ENCODE assay signal across 22 mouse cellular contexts in genomic region chr9:100558023-100558573, GRCm38 (mm10). TPM values are rescaled to one million over a fixed set of nuclear protein-coding genes. Genes with fewer than 3 reads are reported as not detected.
DNase-seq lines count a peak whose midpoint lies in the region; ATAC-seq and TF ChIP-seq lines count a peak whose summit lies in the region.
"Had no signal": no experiment of that assay in that cellular context is flagged by ENCODE, and none has a peak within 500 bp of the region (broad histone marks: within the 10 kb centered on the region; RNA-seq: fewer than 3 reads in every experiment).

No protein-coding gene starts in this region.

- H3K36me3 ChIP-seq in forebrain, embryonic 14.5 days (ENCODE audit: control insufficient read depth, insufficient read depth, low read length), result no peaks in the 10 kb centered on the region
- peaks cover 2% of the 10 kb centered on the region for H3K36me3 ChIP-seq in forebrain, embryonic 10.5 days (replicated peaks)
- no peaks in the 10 kb centered on the region for H3K36me3 ChIP-seq in forebrain, postnatal 0 days (ENCODE audit: insufficient read depth)
- H3K36me3 ChIP-seq: hindbrain, embryonic 12.5 days had no signal

- no peak for TF ChIP-seq CTCF in brain, embryonic 14.5 days (IDR thresholded peaks at IDR 0.05; ENCODE audit: borderline replicate concordance, extremely low read depth, insufficient read depth, insufficient read length)
- TF ChIP-seq CTCF in forebrain, postnatal 0 days (IDR thresholded peaks at IDR 0.05; ENCODE audit: low read depth), result no peak

- H3K27ac ChIP-seq in forebrain, embryonic 14.5 days (ENCODE audit: low read depth, low read length), result no peak overlapping the region
- H3K27ac ChIP-seq in forebrain, embryonic 10.5 days, result no peak overlapping the region
- H3K27ac ChIP-seq in forebrain, postnatal 0 days (ENCODE audit: low read depth, low read length), result no peak overlapping the region
- H3K27ac ChIP-seq: hindbrain, embryonic 12.5 days; hindbrain, embryonic 15.5 days had no signal

- H3K4me1 ChIP-seq in forebrain, embryonic 14.5 days (ENCODE audit: control insufficient read depth, insufficient read depth, low read length), result no peaks in the 10 kb centered on the region
- H3K4me1 ChIP-seq in forebrain, embryonic 10.5 days, result no peaks in the 10 kb centered on the region
- H3K4me1 ChIP-seq in forebrain, postnatal 0 days (ENCODE audit: insufficient read depth), result 0 out of 2 replicates have a peak, but pooled peaks cover 3% of the 10 kb centered on the region
- H3K4me1 ChIP-seq: hindbrain, embryonic 12.5 days; hindbrain, embryonic 15.5 days had no signal

- H3K9me3 ChIP-seq in forebrain, embryonic 14.5 days (replicated peaks; ENCODE audit: control insufficient read depth, low read length), result no peaks in the 10 kb centered on the region
- no peaks in the 10 kb centered on the region for H3K9me3 ChIP-seq in forebrain, embryonic 10.5 days
- H3K9me3 ChIP-seq in forebrain, postnatal 0 days (ENCODE audit: low read length), result no peaks in the 10 kb centered on the region
- H3K9me3 ChIP-seq: hindbrain, embryonic 12.5 days; hindbrain, embryonic 15.5 days had no signal

- no peak overlapping the region for H3K9ac ChIP-seq in forebrain, embryonic 14.5 days (ENCODE audit: low read length)
- H3K9ac ChIP-seq in forebrain, postnatal 0 days, result no peak overlapping the region
- H3K9ac ChIP-seq: hindbrain, embryonic 12.5 days; hindbrain, embryonic 15.5 days had no signal

- no peak for TF ChIP-seq POLR2A in brain, embryonic 14.5 days (IDR thresholded peaks at IDR 0.05; ENCODE audit: borderline replicate concordance, extremely low read depth, insufficient read depth, insufficient read length, poor library complexity, severe bottlenecking)

- H3K4me3 ChIP-seq in forebrain, embryonic 14.5 days (ENCODE audit: low read depth, low read length), result no peak overlapping the region
- H3K4me3 ChIP-seq in forebrain, embryonic 10.5 days, result no peak overlapping the region
- H3K4me3 ChIP-seq in forebrain, postnatal 0 days (ENCODE audit: low read depth, low read length), result no peak overlapping the region
- H3K4me3 ChIP-seq: hindbrain, embryonic 12.5 days; hindbrain, embryonic 15.5 days had no signal

- H3K27me3 ChIP-seq in forebrain, embryonic 14.5 days (replicated peaks; ENCODE audit: control insufficient read depth, insufficient read depth, low read length), result no peaks in the 10 kb centered on the region
- H3K27me3 ChIP-seq in forebrain, embryonic 10.5 days (ENCODE audit: poor library complexity, severe bottlenecking), result no peaks in the 10 kb centered on the region
- H3K27me3 ChIP-seq in forebrain, postnatal 0 days (ENCODE audit: insufficient read depth, low read length), result 0 out of 2 replicates have a peak, but pooled peaks cover 5% of the 10 kb centered on the region
- H3K27me3 ChIP-seq: hindbrain, embryonic 12.5 days; hindbrain, embryonic 15.5 days had no signal

- ATAC-seq in forebrain, embryonic 14.5 days, result peak; percentile 76
- ATAC-seq in forebrain, postnatal 0 days, result peak; percentile 67
- ATAC-seq in granulocyte monocyte progenitor cell, adult 5-6 weeks (replicated peaks; ENCODE audit: poor library complexity, severe bottlenecking), result no peak
- ATAC-seq: CD4-positive, CD25-positive, alpha-beta regulatory T cell, adult 4 months; intestine, postnatal 0 days had no signal

- H3K4me2 ChIP-seq in forebrain, embryonic 14.5 days (ENCODE audit: low read length), result no peak overlapping the region
- no peak overlapping the region for H3K4me2 ChIP-seq in forebrain, postnatal 0 days (ENCODE audit: low read depth)
- H3K4me2 ChIP-seq: heart, embryonic 11.5 days; hindbrain, embryonic 12.5 days; hindbrain, embryonic 15.5 days had no signal

- 37% methylated on average over 4 of the region's 4 CpGs for WGBS in forebrain, embryonic 14.5 days
- 83% methylated on average over 4 of the region's 4 CpGs for WGBS in forebrain, embryonic 10.5 days
- WGBS in forebrain, postnatal 0 days, result 29% methylated on average over 4 of the region's 4 CpGs

- peak; percentile 88 for DNase-seq in forebrain, embryonic 14.5 days (ENCODE audit: low spot score)
- DNase-seq in forebrain, embryonic 10.5 days (ENCODE audit: extremely low spot score, low spot score), result no peak
- peak; percentile 38 for DNase-seq in brain, adult 2 months (ENCODE audit: low read depth, low spot score)
- DNase-seq in brain, embryonic 14.5 days (ENCODE audit: low read depth), result peak; percentile 91
- DNase-seq in forebrain, postnatal 0 days, result peak; percentile 79
- DNase-seq: adrenal gland, adult 2 months; adrenal gland, postnatal 14 days; cerebellum, adult 11 months; cerebellum, adult 8-10 months; cerebellum, postnatal 14 days; gastrocnemius, postnatal 36 days; heart, adult 11 months; kidney, adult 2 months had no signal

RNA-seq across cellular contexts. Expression of gene Nck1, which starts 12.2 kb away (rescaled TPM):
- 52.2 and 54.6 TPM in 2 replicates for polyA plus RNA-seq in forebrain, embryonic 14.5 days (2014; fragmentation: Nextera tagmentation; extraction: Ambion mirVana)
- 65.6 and 70.0 TPM in 2 replicates for polyA plus RNA-seq in forebrain, embryonic 10.5 days (2016; fragmentation: Nextera tagmentation; extraction: Ambion mirVana)
- polyA plus RNA-seq in brain, embryonic 14.5 days (2012; rRNA removed), result 29.3 and 32.9 TPM in 2 replicates
- total RNA-seq in forebrain, postnatal 0 days (2014; rRNA removed), result 14.7 and 19.5 TPM in 2 replicates
- polyA plus RNA-seq in forebrain, postnatal 0 days (2015; fragmentation: Nextera tagmentation; extraction: Ambion mirVana), result 24.4 and 28.0 TPM in 2 replicates
- total RNA-seq in granulocyte monocyte progenitor cell, adult 5-6 weeks (2014; fragmentation: Nextera tagmentation), result 35.0 and 44.2 TPM in 2 replicates
- total RNA-seq in granulocyte monocyte progenitor cell, adult 5-6 weeks (2017), result 35.5 and 61.4 TPM in 2 replicates

RNA-seq across cellular contexts. Expression of gene Slc35g2, which starts 12.8 kb away (rescaled TPM):
- 8.6 and 9.5 TPM in 2 replicates for polyA plus RNA-seq in forebrain, embryonic 14.5 days (2014; fragmentation: Nextera tagmentation; extraction: Ambion mirVana)
- 4.8 and 6.7 TPM in 2 replicates for polyA plus RNA-seq in forebrain, embryonic 10.5 days (2016; fragmentation: Nextera tagmentation; extraction: Ambion mirVana)
- polyA plus RNA-seq in brain, embryonic 14.5 days (2012; rRNA removed), result 6.8 and 7.5 TPM in 2 replicates
- 9.4 and 13.5 TPM in 2 replicates for total RNA-seq in forebrain, postnatal 0 days (2014; rRNA removed)
- polyA plus RNA-seq in forebrain, postnatal 0 days (2015; fragmentation: Nextera tagmentation; extraction: Ambion mirVana), result 5.6 and 10.5 TPM in 2 replicates
- total RNA-seq in granulocyte monocyte progenitor cell, adult 5-6 weeks (2014; fragmentation: Nextera tagmentation), result not detected in 2 replicates
- total RNA-seq in granulocyte monocyte progenitor cell, adult 5-6 weeks (2017), result 4.1 TPM in 1 of 2 replicates, not detected in the other
- total RNA-seq: hematopoietic stem cell, adult 5-6 weeks; MEL had no signal
- polyA plus RNA-seq: C2C12 had no signal

RNA-seq across cellular contexts. Expression of gene Stag1, which starts 39.5 kb away (rescaled TPM):
- 36.4 and 50.7 TPM in 2 replicates for polyA plus RNA-seq in forebrain, embryonic 14.5 days (2014; fragmentation: Nextera tagmentation; extraction: Ambion mirVana)
- 52.3 and 53.9 TPM in 2 replicates for polyA plus RNA-seq in forebrain, embryonic 10.5 days (2016; fragmentation: Nextera tagmentation; extraction: Ambion mirVana)
- 24.1 and 31.6 TPM in 2 replicates for polyA plus RNA-seq in brain, embryonic 14.5 days (2012; rRNA removed)
- total RNA-seq in forebrain, postnatal 0 days (2014; rRNA removed), result 51.1 and 65.1 TPM in 2 replicates
- 22.4 and 22.9 TPM in 2 replicates for polyA plus RNA-seq in forebrain, postnatal 0 days (2015; fragmentation: Nextera tagmentation; extraction: Ambion mirVana)
- total RNA-seq in granulocyte monocyte progenitor cell, adult 5-6 weeks (2014; fragmentation: Nextera tagmentation), result 52.0 and 52.2 TPM in 2 replicates
- total RNA-seq in granulocyte monocyte progenitor cell, adult 5-6 weeks (2017), result 95.6 and 99.3 TPM in 2 replicates
